Mouse (Mus musculus) adrenal gland, adult 18-20 months (tissue): ENCODE results near the gene Ank2. TPM values are rescaled to one million over a fixed set of nuclear protein-coding genes. Genes with fewer than 3 reads are reported as not detected.

Source experiments
- DNase-seq, 2 experiments: peaks; one replicate each; pipeline ENCODE4 v3.0.0; 2021 to 2022; ENCODE audit warnings: low spot score in 2 of 2
- long read RNA-seq, 2 experiments: library from polyadenylated mRNA; stranded (forward); transcript quantifications; one replicate each; pipeline ENCODE4 v2.0.0; 2021
- total RNA-seq, 2 experiments: library from RNA; stranded (reverse); gene quantifications; 1 replicate in 1 of 2; 2 replicates in 1 of 2; pipeline ENCODE4 v1.2.3; 2021

The Ank2 gene
- 10 to 100 TPM; 31.1 to 47.3 TPM for total RNA-seq
- long read RNA-seq, experiment 1, partial matches to known transcripts, result 0 of 3 reads
- long read RNA-seq, experiment 1, other reads (novel, unspliced or antisense), result 3 of 3 reads
- long read RNA-seq, experiment 2, result 0 reads

- peak; percentile 49 to 59 for DNase-seq
These were observed at the start of gene Ank2 for GRCm38 (mm10) chr3:127498742-127499400. Ank2 (minus strand) TSS chr3:127499350.

- peak; percentile 20 to 28 for DNase-seq
These were observed 48.7 kb upstream of the Ank2 start for GRCm38 (mm10) chr3:127547882-127548281.

- DNase-seq, result no peak
These were observed 45.5 kb upstream of the Ank2 start for GRCm38 (mm10) chr3:127544610-127545121.

GRCm38 (mm10) chr3:127543976-127544375, 44.8 kb upstream of the Ank2 start:
- DNase-seq, result no peak

- DNase-seq, result no peak
These were observed 40.0 kb upstream of the Ank2 start for GRCm38 (mm10) chr3:127539193-127539592.

GRCm38 (mm10) chr3:127530293-127530692, 31.1 kb upstream of the Ank2 start:
- DNase-seq, result no peak

- DNase-seq, result no peak
These were observed 30.7 kb upstream of the Ank2 start for GRCm38 (mm10) chr3:127529824-127530223.

- DNase-seq, result no peak
These were observed 30.1 kb upstream of the Ank2 start for GRCm38 (mm10) chr3:127529210-127529609.

GRCm38 (mm10) chr3:127527465-127528034, 28.4 kb upstream of the Ank2 start:
- DNase-seq, result no peak

- DNase-seq, result no peak
These were observed 26.2 kb upstream of the Ank2 start for GRCm38 (mm10) chr3:127525188-127525819.

- DNase-seq, result no peak
These were observed 22.0 kb upstream of the Ank2 start for GRCm38 (mm10) chr3:127521156-127521555.

GRCm38 (mm10) chr3:127520300-127520699, 21.1 kb upstream of the Ank2 start:
- DNase-seq, result no peak

GRCm38 (mm10) chr3:127515251-127515650, 16.1 kb upstream of the Ank2 start:
- DNase-seq, result no peak

GRCm38 (mm10) chr3:127513699-127514098, 14.5 kb upstream of the Ank2 start:
- no peak for DNase-seq

- peak in 1 of 2 experiments; percentile 29 for DNase-seq
These were observed 13.7 kb upstream of the Ank2 start for GRCm38 (mm10) chr3:127512794-127513335.

GRCm38 (mm10) chr3:127511786-127512746, 12.9 kb upstream of the Ank2 start:
- no peak for DNase-seq

GRCm38 (mm10) chr3:127507878-127508783, 9.0 kb upstream of the Ank2 start:
- no peak for DNase-seq

GRCm38 (mm10) chr3:127498197-127498741, 881 bp downstream of the Ank2 start:
- no peak for DNase-seq

- DNase-seq, result no peak
These were observed 6.5 kb downstream of the Ank2 start for GRCm38 (mm10) chr3:127492663-127493062.
